Mouse (Mus musculus) kidney, adult 2 months (tissue): Measurements from ENCODE around the gene Sars.

Experiments used
- CTCF ChIP-seq: fragments of 200-500 bp; conservative IDR thresholded peaks from 2 replicates; pipeline ENCODE4 v1.5.1; 2011; ENCODE audit warnings: low read depth, mild to moderate bottlenecking, control low read depth, low read length, moderate library complexity, mixed read lengths; ENCODE audit not compliant: insufficient read depth, insufficient read length
- POLR2A ChIP-seq: fragments of 200-500 bp; IDR thresholded peaks from one replicate; pipeline ENCODE4 v1.6.1; 2011; ENCODE audit warnings: low read depth, low read length, control low read depth

DNA sequence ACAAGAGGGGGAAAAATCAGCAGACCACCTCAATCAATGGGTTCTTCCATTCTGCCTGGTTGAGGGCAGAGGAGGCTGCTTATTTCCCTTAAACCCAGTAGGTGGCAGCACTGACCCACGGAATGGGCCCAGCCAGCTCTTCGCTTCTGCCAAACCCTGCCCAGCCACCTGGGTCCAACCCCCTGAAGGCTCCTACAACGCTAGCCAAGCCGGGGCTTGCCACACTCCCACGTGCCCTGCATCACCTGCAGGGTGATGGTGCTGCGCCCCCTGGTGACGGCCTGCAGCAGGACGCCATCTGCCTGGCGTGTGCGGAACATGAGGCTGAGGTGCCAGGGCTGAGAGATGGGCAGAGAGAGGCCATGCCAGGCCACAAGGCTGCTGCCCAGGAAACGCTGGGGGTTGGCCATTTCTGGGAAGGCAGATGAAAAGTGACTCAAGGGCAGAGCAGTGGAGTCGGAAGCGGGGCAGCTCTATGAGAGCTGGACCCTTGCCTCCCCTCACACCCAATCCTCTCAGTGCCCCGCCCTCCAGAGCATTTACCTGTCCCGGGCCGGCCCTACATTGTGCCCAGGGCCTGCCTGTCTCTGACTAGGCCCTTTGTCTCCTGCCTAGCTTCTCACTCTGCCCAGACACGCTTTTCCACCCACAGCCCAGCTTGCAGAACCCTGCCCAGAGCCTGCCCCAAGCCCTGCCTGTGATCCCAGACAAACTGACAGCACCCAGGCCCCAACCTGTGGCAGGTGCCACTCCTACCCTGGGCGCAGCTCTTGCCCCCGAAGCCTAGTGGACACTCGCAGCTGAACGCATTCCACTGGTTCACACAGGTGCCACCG lies 43.1 kb downstream of the Sars start:
- peak; percentile 82 for TF ChIP-seq CTCF
- TF ChIP-seq POLR2A, result no peak
